Comparison of ENCODE assay signal across 9 mouse cellular contexts in the genomic region with DNA sequence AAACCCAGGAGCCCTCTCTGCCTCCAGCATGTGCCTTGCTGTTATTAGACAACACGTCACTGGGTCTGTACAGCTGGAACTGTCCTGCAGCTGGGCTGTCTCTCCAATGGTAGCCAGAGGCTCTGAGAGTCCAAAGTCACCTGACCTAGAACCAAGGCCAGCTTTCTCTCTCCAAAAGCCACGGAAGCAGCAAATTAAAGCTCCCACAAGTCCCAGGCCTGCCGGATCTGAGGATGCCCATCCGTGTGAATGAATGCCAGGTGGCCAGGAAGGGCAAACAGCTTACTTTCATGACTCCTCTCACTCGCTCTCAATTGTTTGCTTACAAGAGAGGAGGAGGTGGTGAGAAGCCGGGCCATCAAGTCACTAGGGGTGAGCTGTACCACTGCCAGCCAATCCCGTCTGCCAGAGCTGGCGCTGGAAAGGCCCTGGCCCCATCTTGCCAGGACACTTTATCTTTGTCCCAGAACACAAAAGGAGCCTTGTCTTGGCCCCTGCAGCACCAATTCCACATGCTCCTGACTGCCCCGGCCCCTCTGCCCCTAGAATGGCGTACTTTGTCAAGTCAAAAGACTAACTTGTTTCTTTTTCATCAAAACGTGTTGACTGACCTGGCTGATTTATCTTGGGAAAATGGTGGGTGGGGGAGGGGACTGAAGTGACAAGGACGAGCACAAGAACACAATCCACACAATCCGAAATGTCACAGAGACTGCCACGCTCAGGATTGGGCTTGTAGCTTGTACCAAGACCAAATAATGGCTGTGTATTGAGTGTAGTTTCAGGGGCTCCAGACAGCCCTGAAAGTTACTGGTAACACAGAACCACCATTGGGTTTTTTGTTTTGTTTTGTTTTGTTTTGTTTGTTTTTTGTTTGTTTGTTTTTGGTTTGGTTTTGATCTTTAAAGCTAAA. TPM values are rescaled to one million over a fixed set of nuclear protein-coding genes. Genes with fewer than 3 reads are reported as not detected.
DNase-seq lines count a peak whose midpoint lies in the region; ATAC-seq lines count a peak whose summit lies in the region.
"Had no signal": no experiment of that assay in that cellular context is flagged by ENCODE, and none has a peak within 500 bp of the region (broad histone marks: within the 10 kb centered on the region; RNA-seq: fewer than 3 reads in every experiment).

No protein-coding gene starts in this region.

- no peaks in the 10 kb centered on the region for H3K36me3 ChIP-seq in midbrain, embryonic 11.5 days (ENCODE audit: control insufficient read depth, insufficient read depth, low read length)

- H3K9me3 ChIP-seq in midbrain, embryonic 11.5 days (ENCODE audit: control insufficient read depth, low read length) = no peaks in the 10 kb centered on the region

- H3K27ac ChIP-seq in midbrain, embryonic 11.5 days (ENCODE audit: low read depth, low read length) = no peak overlapping the region

- peaks cover 4% of the 10 kb centered on the region; the same call in 1 of the 2 replicates for H3K4me1 ChIP-seq in midbrain, embryonic 11.5 days (ENCODE audit: control insufficient read depth, insufficient read depth, low read length)

- 39% methylated on average over 14 of the region's 14 CpGs for WGBS in midbrain, embryonic 11.5 days

- DNase-seq in kidney, postnatal 36 days = peak; percentile 23 to 37
- DNase-seq in kidney, postnatal 4 days = no peak
- DNase-seq in adrenal gland, postnatal 36 days = peak; percentile 48 to 54
- peak; percentile 64 for DNase-seq in embryo, embryonic 11 days
- DNase-seq in heart, postnatal 14 days = peak; percentile 64 to 69
- DNase-seq in midbrain, embryonic 11.5 days (ENCODE audit: low spot score, missing footprints) = peak; percentile 89
- no peak for DNase-seq in B cell, adult 2 months
- no peak for DNase-seq in right cerebral cortex, postnatal 25 days

- H3K4me3 ChIP-seq in midbrain, embryonic 11.5 days (ENCODE audit: low read depth, low read length) = no peak overlapping the region

- peak; percentile 79 for ATAC-seq in midbrain, embryonic 11.5 days (ENCODE audit: low FRiP score)

- H3K9ac ChIP-seq in midbrain, embryonic 11.5 days (ENCODE audit: low read length) = no peak overlapping the region

- intact Hi-C loops in heart, postnatal 14 days (cut with DNase I) = no loop called here

- H3K4me2 ChIP-seq in midbrain, embryonic 11.5 days = no peak overlapping the region

- H3K27me3 ChIP-seq in midbrain, embryonic 11.5 days (ENCODE audit: control insufficient read depth, insufficient read depth, low read length) = no peaks in the 10 kb centered on the region

RNA-seq across cellular contexts. Expression of gene F830045P16Rik, which starts 6.8 kb away (rescaled TPM):
- not detected for total RNA-seq in adrenal gland, postnatal 36 days (2021)
- total RNA-seq in heart, postnatal 14 days (2021) = under 1 TPM; 0.14 to 0.15 TPM
- 0.10 TPM in 1 of 2 replicates, not detected in the other for polyA plus RNA-seq in midbrain, embryonic 11.5 days (2014; fragmentation: Nextera tagmentation; extraction: Ambion mirVana)
- total RNA-seq: MEL had no signal

Comparison
In these comparisons a context has a peak if more than half of its experiments do, and no peak if none do; other contexts are left out.
1. DNase-seq: peak in kidney, postnatal 36 days (2 of 2), adrenal gland, postnatal 36 days (2 of 2), embryo, embryonic 11 days (single experiment), heart, postnatal 14 days (2 of 2) and midbrain, embryonic 11.5 days (single experiment); none in kidney, postnatal 4 days (0 of 2), B cell, adult 2 months (0 of 2) and right cerebral cortex, postnatal 25 days (single experiment).